Mouse (Mus musculus) midbrain, embryonic 10.5 days (tissue): ENCODE results near the gene Mgat3. TPM values are rescaled to one million over a fixed set of nuclear protein-coding genes. Genes with fewer than 3 reads are reported as not detected.

Experiments
- DNase-seq: peaks from one replicate; pipeline ENCODE4 v3.0.0-alpha.2; 2017; ENCODE audit warnings: low spot score
- H3K27ac ChIP-seq: fragments of 300-500 bp; sonication (generic); replicated peaks from 2 replicates; pipeline ENCODE4 v1.5.1; 2016; ENCODE audit warnings: mild to moderate bottlenecking
- H3K27me3 ChIP-seq: fragments of 300-500 bp; sonication (generic); 2 replicates; pipeline ENCODE4 v1.6.1; 2016; ENCODE audit warnings: low read depth, mild to moderate bottlenecking; ENCODE audit not compliant: poor library complexity, severe bottlenecking
- H3K36me3 ChIP-seq: fragments of 300-500 bp; sonication (generic); 2 replicates; pipeline ENCODE4 v1.6.1; 2016; ENCODE audit warnings: mild to moderate bottlenecking, moderate library complexity
- H3K4me1 ChIP-seq: fragments of 300-500 bp; sonication (generic); 2 replicates; pipeline ENCODE4 v1.6.1; 2016
- H3K4me3 ChIP-seq: fragments of 300-500 bp; sonication (generic); 2 replicates; pipeline ENCODE4 v1.5.1; 2016; ENCODE audit warnings: mild to moderate bottlenecking, moderate library complexity
- H3K9me3 ChIP-seq: fragments of 300-500 bp; sonication (generic); replicated peaks from 2 replicates; pipeline ENCODE4 v1.6.1; 2016; ENCODE audit warnings: mild to moderate bottlenecking
- WGBS: fragments of 180-500 bp; shearing (Covaris S2); methylation state at CpG from one replicate; pipeline ENCODE4 v1.1.7; 2016; 5-methylcytosine and 5-hydroxymethylcytosine counted together
- polyA plus RNA-seq: library from polyadenylated mRNA; unstranded; fragments of >200 nt; fragmentation: Nextera tagmentation; extraction: Ambion mirVana; gene quantifications from 2 replicates; pipeline ENCODE4 v1.2.1, GENCODE M21; 2016

Mgat3 gene
- polyA plus RNA-seq, 1 experiment from 2014 or later, result 5.9 TPM

DNA sequence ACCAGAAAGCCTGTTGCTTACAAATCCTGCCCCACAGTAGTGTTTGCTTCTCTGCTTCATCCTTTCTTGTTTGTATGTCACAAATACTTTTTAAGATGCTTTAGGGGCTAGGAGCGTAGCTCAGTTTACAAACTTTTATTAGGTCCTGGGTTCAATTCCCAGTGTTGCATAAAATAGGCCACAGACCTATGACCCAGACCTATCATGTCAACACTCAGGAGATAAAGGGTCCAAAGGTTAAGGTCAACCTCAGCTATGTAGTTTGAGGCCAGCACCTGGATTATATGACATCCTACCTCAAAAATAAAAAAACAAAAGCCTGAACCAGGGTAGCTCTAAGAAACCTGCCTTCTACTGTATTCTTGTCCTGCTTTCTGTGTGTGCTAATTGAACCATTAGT, 75.1 kb downstream of the Mgat3 start:
- no peak for DNase-seq

DNA sequence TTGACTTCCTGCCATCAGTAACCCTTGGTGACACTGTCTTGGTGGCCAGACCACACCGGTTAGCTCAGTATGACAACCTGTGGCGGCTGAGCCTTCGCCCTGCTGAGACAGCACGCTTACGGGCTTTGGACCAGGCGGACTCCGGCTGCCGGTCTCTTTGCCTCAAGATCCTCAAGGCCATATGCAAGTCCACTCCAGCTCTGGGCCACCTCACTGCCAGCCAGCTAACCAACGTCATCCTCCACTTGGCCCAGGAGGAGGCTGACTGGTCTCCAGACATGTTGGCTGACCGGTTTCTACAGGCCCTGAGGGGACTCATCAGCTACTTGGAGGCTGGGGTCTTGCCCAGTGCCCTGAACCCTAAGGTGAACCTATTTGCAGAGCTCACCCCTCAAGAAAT, 76.2 kb downstream of the Mgat3 start:
- DNase-seq, result no peak
- Histone ChIP-seq H3K27me3 (no peaks in the 10 kb centered on the region), H3K9me3 (no peaks in the 10 kb centered on the region), H3K27ac (no peak overlapping the region), H3K4me3 (no peak overlapping the region), H3K36me3 (peaks cover 80% of the 10 kb centered on the region), H3K4me1 (peaks cover 13% of the 10 kb centered on the region)
- WGBS, result 93% methylated on average over 10 of the region's 10 CpGs

More for the DNA sequence above, 75.1 kb downstream of the Mgat3 start:
- H3K36me3 ChIP-seq, result peaks cover 91% of the 10 kb centered on the region
- H3K27me3 ChIP-seq, result no peaks in the 10 kb centered on the region
- H3K27ac ChIP-seq, result no peak overlapping the region
- no peaks in the 10 kb centered on the region for H3K9me3 ChIP-seq
- H3K4me1 ChIP-seq, result peaks cover 2% of the 10 kb centered on the region; the same call in 1 of the 2 replicates
- WGBS, result 94% methylated on average over 1 of the region's 1 CpGs
- H3K4me3 ChIP-seq, result no peak overlapping the region

DNA sequence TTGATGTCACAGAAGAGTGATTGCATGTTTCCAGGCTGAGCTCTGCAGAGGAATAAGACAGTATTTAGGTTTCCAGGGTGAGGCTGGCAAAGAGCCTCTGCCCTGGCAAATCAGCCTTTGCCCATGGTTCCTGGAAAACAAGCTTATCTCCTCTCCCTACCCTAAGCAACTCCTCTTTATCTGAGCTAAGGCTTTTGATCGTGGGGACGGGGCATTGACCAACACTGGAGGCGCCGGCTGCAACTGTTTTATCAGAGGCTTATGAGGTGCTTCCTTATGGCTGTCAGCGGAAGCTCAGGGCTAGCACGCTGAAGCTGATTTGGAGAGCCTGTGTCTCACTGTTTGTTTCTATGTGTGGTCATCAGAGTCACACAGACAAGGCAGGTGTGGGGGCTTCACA, 77.1 kb downstream of the Mgat3 start:
- no peak for DNase-seq
- H3K27me3 ChIP-seq, result no peaks in the 10 kb centered on the region
- peaks cover 73% of the 10 kb centered on the region for H3K36me3 ChIP-seq
- no peaks in the 10 kb centered on the region for H3K9me3 ChIP-seq
- H3K4me1 ChIP-seq, result peaks cover 15% of the 10 kb centered on the region
- 93% methylated on average over 6 of the region's 6 CpGs for WGBS
- no peak overlapping the region for H3K27ac ChIP-seq
- H3K4me3 ChIP-seq, result no peak overlapping the region

DNA sequence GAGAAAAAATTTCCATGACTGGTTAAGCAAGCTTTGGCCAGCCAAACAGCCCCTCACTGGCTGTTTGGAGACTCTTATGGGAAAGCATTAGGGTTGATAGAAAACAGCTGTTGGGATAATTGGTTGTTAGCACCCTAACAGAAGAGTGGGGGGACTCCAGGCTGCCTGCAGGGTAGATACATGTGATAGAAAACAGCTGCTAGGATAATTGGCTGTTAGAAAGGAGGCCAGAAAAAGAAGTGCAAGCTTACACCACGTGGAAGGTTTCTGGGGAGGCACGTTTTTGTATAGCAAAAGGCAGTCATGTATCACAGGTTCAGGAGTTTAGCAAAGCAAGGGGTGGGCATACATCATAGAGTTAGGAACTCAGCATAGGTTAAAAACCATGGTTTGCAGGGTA, 80.0 kb downstream of the Mgat3 start:
- Histone ChIP-seq H3K9me3 (no peaks in the 10 kb centered on the region), H3K27me3 (no peaks in the 10 kb centered on the region), H3K27ac (peak overlapping the region; percentile 100), H3K4me1 (peaks cover 38% of the 10 kb centered on the region), H3K4me3 (no peak overlapping the region), H3K36me3 (peaks cover 71% of the 10 kb centered on the region)
- DNase-seq, result no peak
- 48% methylated on average over 2 of the region's 2 CpGs for WGBS

DNA sequence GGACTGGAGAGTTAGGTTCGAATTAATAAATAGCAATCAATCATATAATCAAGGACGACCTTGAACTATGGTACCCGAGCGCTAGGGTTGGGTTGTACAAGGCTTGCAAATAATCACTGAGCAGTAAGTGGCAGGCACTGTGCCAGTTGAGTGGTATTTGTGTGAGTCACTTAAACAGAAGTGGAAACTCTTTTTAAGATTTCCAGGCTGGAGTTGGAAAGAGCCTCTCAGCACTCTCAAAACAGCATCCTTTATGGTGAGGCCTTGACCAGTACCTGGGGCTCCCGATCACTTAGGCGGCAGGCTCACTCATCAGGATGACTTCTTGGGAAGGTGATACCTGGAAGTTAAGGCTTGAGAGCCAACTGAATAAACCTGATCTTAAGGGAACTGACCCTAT, 80.7 kb downstream of the Mgat3 start:
- H3K27ac ChIP-seq, result peak overlapping the region; percentile 100
- no peaks in the 10 kb centered on the region for H3K27me3 ChIP-seq
- H3K4me1 ChIP-seq, result peaks cover 42% of the 10 kb centered on the region
- DNase-seq, result no peak
- WGBS, result 55% methylated on average over 6 of the region's 6 CpGs
- H3K4me3 ChIP-seq, result peak overlapping the region; percentile 72
- no peaks in the 10 kb centered on the region for H3K9me3 ChIP-seq
- peaks cover 71% of the 10 kb centered on the region for H3K36me3 ChIP-seq

GRCm38 (mm10) chr15:80254847-80255645, 81.5 kb downstream of the Mgat3 start, which contains the start of gene Atf4:
Gene Atf4 (plus strand): TSS chr15:80255184.
- peak within 1 kb of the TSS; percentile 100 for H3K27ac ChIP-seq
- H3K36me3 ChIP-seq, result peaks cover 71% of the 10 kb centered on the region
- WGBS, result under 1% methylated on average over 62 of the region's 62 CpGs
- DNase-seq, result peak; percentile 97
- no peaks in the 10 kb centered on the region for H3K27me3 ChIP-seq
- peak within 1 kb of the TSS; percentile 72 for H3K4me3 ChIP-seq
- no peaks in the 10 kb centered on the region for H3K9me3 ChIP-seq
- peaks cover 48% of the 10 kb centered on the region for H3K4me1 ChIP-seq

GRCm38 (mm10) chr15:80255646-80256121, 82.2 kb downstream of the Mgat3 start:
- Histone ChIP-seq H3K4me1 (peaks cover 48% of the 10 kb centered on the region), H3K9me3 (no peaks in the 10 kb centered on the region), H3K4me3 (peak overlapping the region; percentile 72), H3K27ac (peak overlapping the region; percentile 100), H3K27me3 (no peaks in the 10 kb centered on the region), H3K36me3 (peaks cover 71% of the 10 kb centered on the region)
- under 1% methylated on average over 51 of the region's 51 CpGs for WGBS
- peak; percentile 86 for DNase-seq

DNA sequence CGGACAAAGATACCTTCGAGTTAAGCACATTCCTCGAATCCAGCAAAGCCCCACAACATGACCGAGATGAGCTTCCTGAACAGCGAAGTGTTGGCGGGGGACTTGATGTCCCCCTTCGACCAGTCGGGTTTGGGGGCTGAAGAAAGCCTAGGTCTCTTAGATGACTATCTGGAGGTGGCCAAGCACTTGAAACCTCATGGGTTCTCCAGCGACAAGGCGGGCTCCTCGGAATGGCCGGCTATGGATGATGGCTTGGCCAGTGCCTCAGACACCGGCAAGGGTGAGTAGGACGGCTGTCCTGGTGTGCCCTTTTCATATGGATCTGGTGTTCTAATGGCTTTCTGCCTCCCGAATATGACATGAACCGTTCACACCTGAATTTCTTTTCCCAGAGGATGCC, 82.7 kb downstream of the Mgat3 start:
- no peak for DNase-seq
- Histone ChIP-seq H3K9me3 (no peaks in the 10 kb centered on the region), H3K4me1 (peaks cover 48% of the 10 kb centered on the region), H3K36me3 (peaks cover 71% of the 10 kb centered on the region), H3K27ac (peak overlapping the region; percentile 100), H3K4me3 (peak overlapping the region; percentile 72), H3K27me3 (no peaks in the 10 kb centered on the region)
- 15% methylated on average over 16 of the region's 16 CpGs for WGBS

DNA sequence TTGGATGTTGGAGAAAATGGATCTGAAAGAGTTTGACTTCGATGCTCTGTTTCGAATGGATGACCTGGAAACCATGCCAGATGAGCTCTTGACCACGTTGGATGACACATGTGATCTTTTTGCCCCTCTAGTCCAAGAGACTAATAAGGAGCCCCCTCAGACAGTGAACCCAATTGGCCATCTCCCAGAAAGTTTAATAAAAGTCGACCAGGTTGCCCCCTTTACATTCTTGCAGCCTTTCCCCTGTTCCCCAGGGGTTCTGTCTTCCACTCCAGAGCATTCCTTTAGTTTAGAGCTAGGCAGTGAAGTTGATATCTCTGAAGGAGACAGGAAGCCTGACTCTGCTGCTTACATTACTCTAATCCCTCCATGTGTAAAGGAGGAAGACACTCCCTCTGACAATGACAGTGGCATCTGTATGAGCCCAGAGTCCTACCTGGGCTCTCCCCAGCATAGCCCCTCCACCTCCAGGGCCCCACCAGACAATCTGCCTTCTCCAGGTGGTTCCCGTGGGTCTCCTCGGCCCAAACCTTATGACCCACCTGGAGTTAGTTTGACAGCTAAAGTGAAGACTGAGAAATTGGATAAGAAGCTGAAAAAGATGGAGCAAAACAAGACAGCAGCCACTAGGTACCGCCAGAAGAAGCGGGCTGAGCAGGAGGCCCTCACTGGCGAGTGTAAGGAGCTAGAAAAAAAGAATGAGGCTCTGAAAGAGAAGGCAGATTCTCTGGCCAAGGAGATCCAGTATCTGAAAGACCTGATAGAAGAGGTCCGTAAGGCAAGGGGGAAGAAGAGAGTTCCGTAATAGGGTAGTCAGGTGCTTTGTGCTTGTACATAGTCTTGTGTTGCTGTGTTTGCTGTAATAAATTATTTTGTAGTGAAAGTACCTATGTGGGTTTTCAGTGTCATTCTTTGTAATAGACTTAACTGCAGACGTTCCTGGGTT, 83.4 kb downstream of the Mgat3 start:
- Histone ChIP-seq H3K36me3 (peaks cover 68% of the 10 kb centered on the region), H3K4me3 (peak overlapping the region; percentile 72), H3K4me1 (peaks cover 48% of the 10 kb centered on the region), H3K27ac (peak overlapping the region; percentile 100), H3K9me3 (no peaks in the 10 kb centered on the region), H3K27me3 (no peaks in the 10 kb centered on the region)
- no peak for DNase-seq
- 75% methylated on average over 12 of the region's 12 CpGs for WGBS

DNA sequence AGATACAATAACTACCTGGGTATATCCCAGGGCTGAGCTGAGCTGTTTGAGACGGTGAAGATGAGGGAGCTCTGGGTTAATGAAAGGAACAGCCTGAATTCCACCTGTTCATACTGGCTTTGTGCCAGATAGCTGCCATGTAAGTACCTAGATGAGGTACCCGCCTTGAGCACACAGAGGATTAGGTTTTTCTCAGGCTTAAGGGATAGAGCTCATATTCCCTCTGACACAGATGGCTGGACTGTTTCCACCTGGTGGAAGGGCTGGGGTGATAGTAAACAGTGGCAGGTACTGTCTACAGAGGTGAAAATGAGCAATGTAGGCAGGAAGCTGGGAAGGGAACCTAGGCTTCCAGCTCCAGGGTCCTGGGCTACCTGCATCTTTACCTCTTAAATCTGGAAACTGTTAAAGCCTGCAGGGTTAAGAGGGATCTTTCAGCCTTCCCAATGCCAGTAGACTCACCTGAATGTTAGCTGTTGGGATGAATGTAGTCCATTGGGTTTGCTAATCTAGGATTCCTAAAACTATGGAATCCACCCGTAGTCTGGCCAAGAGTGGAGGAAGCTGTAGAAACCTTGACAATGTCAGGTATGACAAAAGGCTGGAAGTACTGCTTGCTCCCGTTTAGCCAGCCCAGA, 84.2 kb downstream of the Mgat3 start:
- DNase-seq, result no peak
- Histone ChIP-seq H3K27me3 (no peaks in the 10 kb centered on the region), H3K9me3 (no peaks in the 10 kb centered on the region), H3K4me1 (peaks cover 50% of the 10 kb centered on the region), H3K27ac (no peak overlapping the region), H3K36me3 (peaks cover 67% of the 10 kb centered on the region), H3K4me3 (peak overlapping the region; percentile 72)
- 41% methylated on average over 4 of the region's 4 CpGs for WGBS

DNA sequence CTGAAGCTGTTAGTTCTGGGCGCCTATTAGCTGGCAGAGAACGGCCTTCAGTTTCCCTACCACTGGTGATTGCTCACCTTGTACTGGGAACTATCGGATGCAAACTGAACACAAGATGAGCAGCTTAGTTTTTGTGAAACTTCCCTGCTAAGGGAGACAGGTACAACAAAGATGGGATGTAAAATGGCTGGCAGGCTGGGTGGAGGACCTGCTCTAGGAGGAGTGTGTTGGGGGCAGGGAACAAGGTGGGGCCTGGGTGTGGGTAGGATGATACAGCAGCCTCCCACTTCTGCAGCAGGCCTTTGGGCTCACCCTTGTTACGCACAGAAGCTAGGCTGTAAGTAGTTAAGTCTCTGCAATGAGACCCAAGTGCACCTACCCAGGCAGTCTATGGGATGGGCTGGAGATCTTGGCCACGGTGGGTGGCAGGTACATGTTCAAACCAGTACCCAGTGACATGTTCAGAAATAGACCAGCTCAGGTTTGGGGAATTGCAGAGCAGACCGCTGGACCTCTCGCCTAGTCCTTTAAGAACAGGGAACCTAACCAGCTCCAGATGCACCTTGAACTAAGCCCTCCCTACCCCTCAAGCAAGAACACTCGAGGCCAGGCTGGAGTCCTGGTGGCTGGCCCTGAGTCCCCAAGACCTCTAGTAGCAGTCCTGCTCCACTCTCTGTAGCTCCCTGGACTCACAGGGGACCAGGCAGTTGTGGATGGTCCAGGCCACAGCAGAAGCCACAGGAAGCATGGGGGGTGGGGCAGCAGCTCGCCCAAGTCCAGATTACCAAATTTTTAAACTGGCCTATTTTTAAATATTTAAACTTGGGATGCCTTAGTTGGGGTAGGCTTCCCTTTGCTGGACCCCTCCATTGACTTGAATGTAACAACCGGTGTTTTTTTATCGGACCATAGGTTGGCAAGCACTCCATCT, 85.0 kb downstream of the Mgat3 start:
- peaks cover 61% of the 10 kb centered on the region for H3K36me3 ChIP-seq
- WGBS, result 72% methylated on average over 11 of the region's 11 CpGs
- peak; percentile 34 for DNase-seq
- peaks cover 57% of the 10 kb centered on the region for H3K4me1 ChIP-seq
- H3K27me3 ChIP-seq, result no peaks in the 10 kb centered on the region
- peak overlapping the region; percentile 13; the same call in 1 of the 2 replicates for H3K27ac ChIP-seq
- peak overlapping the region; percentile 72; the same call in 1 of the 2 replicates for H3K4me3 ChIP-seq
- H3K9me3 ChIP-seq, result no peaks in the 10 kb centered on the region
